Mouse (Mus musculus): Measurements from ENCODE around the gene Tnfrsf4.

GRCm38 (mm10) chr4:156034301-156034700, 20.7 kb downstream of the Tnfrsf4 start:
- TF ChIP-seq CTCF (IDR thresholded peaks at IDR 0.05; ENCODE audit: low read depth, low read length), result no peak
- no peak for TF ChIP-seq POLR2A (IDR thresholded peaks at IDR 0.05; ENCODE audit: borderline replicate concordance, low read depth, low read length)
